Mouse (Mus musculus) embryo, embryonic 11.5 days (tissue): ENCODE data around the gene Gm37240.
A peak's percentile ranks its signal among the peaks of the same experiment; 100 is the strongest.

ENCODE experiments used
- DNase-seq: peaks from one replicate; pipeline ENCODE4 v3.0.0-alpha.2; 2012; ENCODE audit warnings: low read depth, low spot score

The Gm37240 gene

GRCm38 (mm10) chr3:85827815-85828214, 59.5 kb downstream of the Gm37240 start:
- DNase-seq, result no peak

GRCm38 (mm10) chr3:85827283-85827682, 60.0 kb downstream of the Gm37240 start:
- no peak for DNase-seq

- no peak for DNase-seq
Measured at GRCm38 (mm10) chr3:85820839-85821548, 66.3 kb downstream of the Gm37240 start.

DNA sequence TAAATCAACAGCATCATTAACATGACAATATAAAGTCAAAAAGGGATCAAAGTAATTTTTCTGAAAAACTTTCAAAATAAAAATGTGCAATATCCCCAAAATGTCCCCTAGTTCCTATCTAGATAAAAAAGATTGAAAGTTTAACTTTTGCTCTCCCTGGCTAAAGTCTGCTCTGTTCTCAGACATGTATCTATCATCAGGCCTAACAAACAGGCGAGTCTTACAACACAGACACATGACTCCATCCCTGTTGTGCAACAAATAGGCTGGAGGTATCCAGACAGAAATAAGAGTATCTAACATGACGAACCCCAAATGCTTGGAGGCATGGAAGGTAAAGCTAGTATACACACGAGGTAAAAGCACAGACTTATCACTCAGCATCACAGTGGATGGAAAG, 68.0 kb downstream of the Gm37240 start:
- DNase-seq, result no peak

- DNase-seq, result no peak
Measured at GRCm38 (mm10) chr3:85817191-85817590, 70.1 kb downstream of the Gm37240 start, which contains the start of gene Fam160a1. Fam160a1 (minus strand) TSS chr3:85817291.

DNA sequence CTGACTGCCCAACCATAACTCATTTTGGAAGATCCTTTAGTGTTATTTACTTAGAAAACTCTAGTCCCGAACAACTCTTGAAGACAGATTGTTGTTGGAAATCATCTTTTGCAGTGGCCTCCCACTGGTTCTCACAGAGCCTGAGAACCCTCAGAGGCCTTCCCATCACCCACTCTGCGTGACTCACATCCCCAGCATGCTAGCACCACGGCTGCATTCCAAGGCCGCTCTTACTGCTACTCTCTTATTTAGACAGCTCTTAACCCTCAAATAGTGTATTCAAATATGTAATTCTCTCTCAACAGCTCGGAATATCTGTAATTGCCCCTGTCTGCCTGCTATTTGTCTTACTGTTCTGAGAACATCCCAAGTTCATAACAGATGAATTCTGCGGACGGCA, 73.1 kb downstream of the Gm37240 start:
- DNase-seq, result no peak

DNA sequence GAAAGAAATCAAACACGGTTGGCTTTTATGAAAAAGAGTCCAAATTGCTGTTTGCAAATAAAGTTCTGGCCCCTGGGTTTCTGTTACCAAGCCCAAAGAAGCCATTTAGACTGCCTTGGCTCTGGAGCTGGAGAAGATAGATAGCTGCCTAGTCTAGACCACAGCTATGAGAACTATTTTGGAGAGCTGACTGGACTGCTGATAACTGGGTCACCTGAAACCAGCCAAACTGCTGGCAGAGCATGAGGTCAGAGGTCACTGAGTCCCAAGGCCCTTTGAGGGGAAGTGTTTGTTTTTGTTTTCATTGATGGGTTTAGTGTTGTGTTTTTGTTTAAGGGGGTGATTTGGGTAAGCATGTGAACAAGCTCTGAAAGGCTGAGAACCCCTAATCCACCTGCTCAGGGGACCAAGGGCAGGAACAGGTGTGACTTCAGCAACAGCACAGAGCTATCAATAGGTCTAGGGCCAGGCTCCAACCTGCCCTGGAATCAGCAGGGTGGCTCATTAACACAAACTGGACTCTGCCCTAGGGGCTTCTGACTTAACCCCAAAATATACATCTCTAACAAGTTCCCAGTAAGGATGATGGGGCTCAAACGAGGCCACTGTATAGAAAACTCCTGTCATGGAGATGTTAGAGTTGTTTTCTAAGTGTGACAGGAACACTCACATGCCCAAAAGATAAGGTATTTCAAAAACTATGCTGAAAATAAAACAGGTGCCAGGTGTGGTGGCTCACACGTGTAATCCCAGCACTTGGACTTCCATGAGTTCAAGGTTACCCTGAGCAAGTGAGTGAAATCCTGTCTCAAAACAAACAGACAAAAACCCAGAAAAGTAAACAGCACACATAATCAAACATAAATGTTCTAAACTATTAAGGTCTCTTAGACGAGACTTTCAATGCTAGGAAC, 74.0 kb downstream of the Gm37240 start:
- DNase-seq, result no peak

DNA sequence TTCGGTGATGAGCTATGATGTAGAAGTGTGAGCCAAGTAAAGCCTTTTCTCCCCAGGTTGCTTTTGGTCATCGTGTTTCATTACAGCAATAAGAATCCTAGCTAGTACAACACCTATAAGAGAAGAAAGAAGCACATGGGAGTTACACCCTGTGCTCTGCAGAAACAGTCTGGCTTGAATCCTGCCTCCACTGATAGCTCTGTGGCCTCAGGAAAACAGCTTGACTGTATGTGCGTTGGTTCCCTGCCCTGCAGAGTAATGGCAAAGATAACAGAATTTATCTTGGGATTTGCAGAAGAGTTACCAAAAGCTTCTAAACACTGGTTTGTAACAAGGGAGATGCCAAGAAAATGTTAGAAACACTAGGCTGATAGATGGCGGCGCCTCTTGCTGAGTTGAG, 75.3 kb downstream of the Gm37240 start:
- DNase-seq, result no peak

- no peak for DNase-seq
Measured at GRCm38 (mm10) chr3:85793166-85793565, 94.2 kb downstream of the Gm37240 start.

- no peak for DNase-seq
Measured at GRCm38 (mm10) chr3:85789748-85790147, 97.6 kb downstream of the Gm37240 start.

GRCm38 (mm10) chr3:85786501-85786900, 100.8 kb downstream of the Gm37240 start:
- DNase-seq, result no peak

- DNase-seq, result no peak
Measured at GRCm38 (mm10) chr3:85780906-85781305, 106.4 kb downstream of the Gm37240 start.

GRCm38 (mm10) chr3:85780332-85780731, 107.0 kb downstream of the Gm37240 start:
- DNase-seq, result no peak

- DNase-seq, result no peak
Measured at GRCm38 (mm10) chr3:85777841-85778240, 109.5 kb downstream of the Gm37240 start.

DNA sequence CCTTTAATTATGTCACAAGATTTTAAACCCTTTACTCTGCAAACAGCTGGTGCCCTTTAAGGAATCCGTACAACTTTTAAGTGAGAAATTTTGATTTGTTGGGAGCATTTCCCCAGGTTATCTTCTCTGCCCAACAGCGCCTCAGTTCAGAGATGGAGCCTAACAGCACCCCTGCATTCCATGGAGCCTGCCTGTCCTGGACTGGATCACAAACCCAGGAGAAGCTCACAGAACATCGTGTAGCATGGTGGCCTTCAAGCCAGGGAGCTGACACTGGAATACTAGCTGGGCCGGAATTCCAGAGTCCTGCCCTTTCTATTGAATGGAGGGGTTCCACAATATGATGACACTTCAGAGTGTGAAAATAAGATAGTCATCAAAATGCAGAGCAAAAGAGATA, 110.0 kb downstream of the Gm37240 start:
- no peak for DNase-seq

- peak; percentile 11 for DNase-seq
Measured at GRCm38 (mm10) chr3:85776707-85777106, 110.6 kb downstream of the Gm37240 start.

DNA sequence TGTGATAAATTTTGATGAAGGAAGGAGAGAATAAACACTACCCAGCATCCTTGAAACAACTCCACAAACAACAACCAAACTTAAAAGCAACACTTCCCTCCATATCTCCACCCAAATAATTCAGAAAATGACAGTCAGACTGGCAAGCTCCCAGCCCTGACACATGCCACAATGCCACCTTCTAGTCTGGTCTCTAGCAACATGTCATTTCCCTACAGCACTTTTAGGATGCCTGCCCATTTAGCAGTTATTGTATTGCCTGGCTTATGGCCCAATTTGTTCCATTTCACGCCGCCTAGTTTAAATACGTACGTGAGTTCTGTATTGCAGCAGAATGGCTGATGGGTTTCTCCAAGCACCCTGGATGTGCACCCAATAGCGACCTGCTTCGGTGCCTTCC, 111.2 kb downstream of the Gm37240 start:
- no peak for DNase-seq

GRCm38 (mm10) chr3:85773886-85774285, 113.4 kb downstream of the Gm37240 start:
- DNase-seq, result no peak

- DNase-seq, result no peak
Measured at GRCm38 (mm10) chr3:85773425-85773824, 113.9 kb downstream of the Gm37240 start.

- no peak for DNase-seq
Measured at GRCm38 (mm10) chr3:85764937-85765337, 122.4 kb downstream of the Gm37240 start.

- DNase-seq, result no peak
Measured at GRCm38 (mm10) chr3:85764008-85764834, 123.1 kb downstream of the Gm37240 start.

DNA sequence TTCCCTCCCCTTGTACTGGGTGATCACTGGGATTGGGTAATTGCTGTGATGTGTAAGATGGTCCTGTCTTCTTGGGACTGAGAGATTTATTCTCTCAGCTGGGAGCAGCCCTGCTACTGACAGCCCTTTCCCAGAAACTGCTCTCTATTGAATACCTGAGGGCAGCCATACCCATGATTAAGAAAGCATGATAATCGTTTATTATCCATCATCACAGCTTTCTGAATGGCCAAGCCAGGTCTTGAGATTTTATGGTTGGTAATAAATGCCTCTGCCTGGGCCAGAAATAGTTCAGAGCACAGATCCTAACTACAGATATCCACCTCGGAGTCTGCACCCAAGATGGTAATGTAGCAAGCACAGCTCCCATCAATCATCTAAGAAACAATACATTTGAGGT, 129.4 kb downstream of the Gm37240 start:
- no peak for DNase-seq
